Mouse (Mus musculus) bone marrow, adult 2 months (tissue): ENCODE results near the gene Macf1.

ENCODE experiments used
- CTCF ChIP-seq: fragments of 200-500 bp; IDR thresholded peaks from 2 replicates; pipeline ENCODE4 v1.5.1; 2011; ENCODE audit warnings: low read length, control low read depth; ENCODE audit not compliant: control insufficient read depth, insufficient read depth
- POLR2A ChIP-seq: fragments of 200-500 bp; IDR thresholded peaks from 2 replicates; pipeline ENCODE4 v1.6.1; 2011; ENCODE audit warnings: low read depth, mild to moderate bottlenecking, control low read depth, low read length, borderline replicate concordance; ENCODE audit not compliant: control insufficient read depth

GRCm38 (mm10) chr4:123652130-123652529, 32.0 kb downstream of the Macf1 start:
- TF ChIP-seq CTCF: no peak
- no peak for TF ChIP-seq POLR2A
